Mouse (Mus musculus) 3134 (cell line): ENCODE measurements around the gene Hist1h4c.

Experiments
- DNase-seq: peaks from one replicate; pipeline ENCODE4 v3.0.0-alpha.2; 2011; ENCODE audit warnings: low spot score; ENCODE audit not compliant: insufficient read length; ENCODE audit errors: extremely low read depth

Hist1h4c gene

GRCm38 (mm10) chr13:23698300-23698693, at the start of gene Hist1h4c:
Hist1h4c (minus strand) TSS chr13:23698454.
- DNase-seq: peak; percentile 96

- peak; percentile 50 for DNase-seq
Observed at GRCm38 (mm10) chr13:23747892-23748288, 49.6 kb upstream of the Hist1h4c start.

- peak; percentile 86 for DNase-seq
Observed at GRCm38 (mm10) chr13:23747081-23747891, 49.0 kb upstream of the Hist1h4c start.

GRCm38 (mm10) chr13:23746201-23747080, 48.2 kb upstream of the Hist1h4c start, which contains the start of gene Hist1h2bb:
Hist1h2bb (plus strand) TSS chr13:23746734.
- DNase-seq: peak; percentile 92

GRCm38 (mm10) chr13:23745381-23746161, 47.3 kb upstream of the Hist1h4c start, which contains the start of gene Hist1h3c:
Hist1h3c (minus strand) TSS chr13:23745602.
- peak; percentile 91 for DNase-seq

- peak; percentile 87 for DNase-seq
Observed at GRCm38 (mm10) chr13:23744421-23745380, 46.4 kb upstream of the Hist1h4c start.

- peak; percentile 41 for DNase-seq
Observed at GRCm38 (mm10) chr13:23743963-23744362, 45.7 kb upstream of the Hist1h4c start.

GRCm38 (mm10) chr13:23743215-23743614, 45.0 kb upstream of the Hist1h4c start:
- DNase-seq: peak; percentile 41

GRCm38 (mm10) chr13:23742007-23742406, 43.8 kb upstream of the Hist1h4c start:
- DNase-seq: no peak

GRCm38 (mm10) chr13:23740910-23741309, 42.7 kb upstream of the Hist1h4c start:
- peak; percentile 33 for DNase-seq

GRCm38 (mm10) chr13:23740256-23740840, 42.1 kb upstream of the Hist1h4c start:
- DNase-seq: no peak

GRCm38 (mm10) chr13:23739922-23740252, 41.6 kb upstream of the Hist1h4c start:
- DNase-seq: no peak

- DNase-seq: peak; percentile 96
Observed at GRCm38 (mm10) chr13:23739069-23739921, 41.0 kb upstream of the Hist1h4c start.

GRCm38 (mm10) chr13:23738677-23739068, 40.4 kb upstream of the Hist1h4c start, which contains the start of gene Hist1h1c:
Hist1h1c (plus strand) TSS chr13:23738808.
- peak; percentile 98 for DNase-seq

GRCm38 (mm10) chr13:23738041-23738440, 39.8 kb upstream of the Hist1h4c start:
- DNase-seq: peak; percentile 23

- DNase-seq: no peak
Observed at GRCm38 (mm10) chr13:23737091-23737490, 38.8 kb upstream of the Hist1h4c start.

GRCm38 (mm10) chr13:23732156-23732804, 34.0 kb upstream of the Hist1h4c start:
- DNase-seq: peak; percentile 22

GRCm38 (mm10) chr13:23730479-23730878, 32.2 kb upstream of the Hist1h4c start:
- DNase-seq: peak; percentile 40
